Mouse (Mus musculus): ENCODE measurements around the gene Sgms1.

DNA sequence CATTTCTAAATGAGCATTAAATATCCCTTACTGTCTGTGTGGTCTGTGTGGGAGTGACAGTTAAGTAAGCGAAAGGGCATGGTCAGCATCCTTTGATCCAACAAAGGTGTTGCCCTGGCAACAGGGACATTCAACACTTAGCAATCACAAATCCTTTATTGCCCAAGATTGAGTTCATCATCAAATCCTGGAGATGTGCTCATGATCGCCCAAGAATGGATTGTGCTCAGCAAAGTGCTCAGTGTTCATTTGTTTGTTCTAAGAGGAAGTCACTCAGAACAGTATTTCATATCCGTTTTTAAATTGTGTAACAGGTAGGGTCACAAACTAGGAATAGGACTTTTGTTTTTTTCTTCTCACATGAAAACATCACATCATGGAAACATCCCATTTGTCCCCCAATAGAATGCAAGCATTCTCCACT is 165.8 kb downstream of the Sgms1 start:
- TF ChIP-seq CTCF (IDR thresholded peaks at IDR 0.05; ENCODE audit: control insufficient read depth, insufficient read depth, insufficient read length) (no peak), MYOG (IDR thresholded peaks at IDR 0.05; ENCODE audit: control insufficient read depth, extremely low read depth, insufficient read length) (no peak), CEBPB (IDR thresholded peaks at IDR 0.05; ENCODE audit: low read depth) (no peak), MAX (IDR thresholded peaks at IDR 0.05) (no peak), MYOD1 (IDR thresholded peaks at IDR 0.05; ENCODE audit: control insufficient read depth, insufficient read length, low read depth) (no peak), USF1 (IDR thresholded peaks at IDR 0.05; ENCODE audit: low read depth) (no peak), FOSL1 (IDR thresholded peaks at IDR 0.05; ENCODE audit: insufficient read depth, low read length, poor library complexity, severe bottlenecking) (no peak)

Measured in C2C12 (cell line).